Mouse (Mus musculus) myocyte (in vitro differentiated cells): ENCODE results near the gene Olfr484. TPM values are rescaled to one million over a fixed set of nuclear protein-coding genes. Genes with fewer than 3 reads are reported as not detected.

Experiments
- H3K27me3 ChIP-seq: one replicate; pipeline ENCODE4 v1.6.1; 2011; ENCODE audit not compliant: control insufficient read depth, insufficient read depth, insufficient read length
- H3K36me3 ChIP-seq: one replicate; pipeline ENCODE4 v1.6.1; 2011; ENCODE audit not compliant: control insufficient read depth, insufficient read depth
- H3K4me2 ChIP-seq: one replicate; pipeline ENCODE4 v1.6.1; 2011; ENCODE audit warnings: low read depth, control low read depth
- H3K4me3 ChIP-seq: one replicate; pipeline ENCODE4 v1.5.1; 2011; ENCODE audit warnings: mild to moderate bottlenecking, control low read depth, moderate library complexity
- H3K79me2 ChIP-seq: one replicate; pipeline ENCODE4 v1.6.1; 2011; ENCODE audit not compliant: control insufficient read depth, insufficient read depth
- H3ac ChIP-seq: one replicate; pipeline ENCODE4 v1.6.1; 2011; ENCODE audit not compliant: control insufficient read depth, insufficient read length
- E2F4 ChIP-seq: IDR thresholded peaks from one replicate; pipeline ENCODE4 v1.6.1; 2011; ENCODE audit warnings: mild to moderate bottlenecking, control low read depth, moderate library complexity; ENCODE audit not compliant: insufficient read depth
- MAX ChIP-seq: IDR thresholded peaks from one replicate; pipeline ENCODE4 v1.6.1; 2011; ENCODE audit warnings: low read depth, mild to moderate bottlenecking, control low read depth
- MYOD1 ChIP-seq, 3 experiments: IDR thresholded peaks; one replicate each; pipeline ENCODE4 v1.6.1; 2011; ENCODE audit warnings: control low read depth in 2 of 3, low read depth in 2 of 3, mild to moderate bottlenecking in 2 of 3, moderate library complexity in 1 of 3; ENCODE audit not compliant: insufficient read length in 2 of 3, control insufficient read depth in 1 of 3
- POLR2A ChIP-seq: IDR thresholded peaks from one replicate; pipeline ENCODE4 v1.6.1; 2011; ENCODE audit warnings: low read depth, mild to moderate bottlenecking, control low read depth, moderate library complexity; ENCODE audit not compliant: insufficient read length
- polyA plus RNA-seq: library from polyadenylated mRNA; unstranded; fragments of >200 nt; fragmentation: generic; extraction: Trizol; gene quantifications from one replicate; pipeline ENCODE4 v1.2.1, GENCODE M21; 2012; ENCODE audit warnings: missing spikeins

Olfr484 gene
- polyA plus RNA-seq, 1 experiment = not detected

GRCm38 (mm10) chr7:108079555-108079954, 47.7 kb downstream of the Olfr484 start, which contains the start of gene Olfr481:
TSS of gene Olfr481 (plus strand) at chr7:108079855.
- no peak within 1 kb of the TSS for H3K4me3 ChIP-seq
- H3K79me2 ChIP-seq = no peaks in the 10 kb centered on the region
- TF ChIP-seq MYOD1 (IDR thresholded peaks at IDR 0.05; ENCODE audit: control insufficient read depth in 1 of 3, insufficient read length in 2 of 3, low read depth in 2 of 3) (no peak), POLR2A (no peak), MAX (no peak), E2F4 (no peak)
- no peak within 1 kb of the TSS for H3ac ChIP-seq
- H3K36me3 ChIP-seq = no peaks in the 10 kb centered on the region
- no peaks in the 10 kb centered on the region for H3K27me3 ChIP-seq
- no peak within 1 kb of the TSS for H3K4me2 ChIP-seq

Other genes starting within 250 kb of the Olfr484 start
- gene Olfr472, start 229.5 kb downstream of the Olfr484 start, polyA plus RNA-seq = not detected
- gene Olfr473, start 197.0 kb downstream of the Olfr484 start, polyA plus RNA-seq = not detected
- not detected for gene Olfr474, start 172.8 kb downstream of the Olfr484 start, polyA plus RNA-seq
- gene Olfr476, start 162.6 kb downstream of the Olfr484 start, polyA plus RNA-seq = not detected
- gene Olfr477, start 140.8 kb downstream of the Olfr484 start, polyA plus RNA-seq = not detected
- gene Olfr478, start 93.5 kb downstream of the Olfr484 start, polyA plus RNA-seq = not detected
- not detected for gene Olfr479, start 76.8 kb downstream of the Olfr484 start, polyA plus RNA-seq
- not detected for gene Olfr480, start 60.1 kb downstream of the Olfr484 start, polyA plus RNA-seq
- not detected for gene Olfr481, start 47.6 kb downstream of the Olfr484 start, polyA plus RNA-seq
- 0.02 TPM for gene Olfr482, start 29.9 kb downstream of the Olfr484 start, polyA plus RNA-seq
- gene Olfr483, start 26.6 kb downstream of the Olfr484 start, polyA plus RNA-seq = not detected
- gene Olfr485, start 32.4 kb upstream of the Olfr484 start, polyA plus RNA-seq = not detected
- gene Olfr486, start 45.3 kb upstream of the Olfr484 start, polyA plus RNA-seq = not detected
- not detected for gene Olfr487, start 87.2 kb upstream of the Olfr484 start, polyA plus RNA-seq
- not detected for gene Olfr488, start 130.9 kb upstream of the Olfr484 start, polyA plus RNA-seq
- gene Olfr490, start 161.5 kb upstream of the Olfr484 start, polyA plus RNA-seq = not detected
- not detected for gene Olfr491, start 186.0 kb upstream of the Olfr484 start, polyA plus RNA-seq
- gene Olfr492, start 196.2 kb upstream of the Olfr484 start, polyA plus RNA-seq = not detected
- not detected for gene Olfr493, start 219.5 kb upstream of the Olfr484 start, polyA plus RNA-seq
- not detected for gene Olfr494, start 237.9 kb upstream of the Olfr484 start, polyA plus RNA-seq